ENCODE assay signal across 16 mouse cellular contexts in genomic region chr4:95793647-95794328, GRCm38 (mm10).
DNase-seq lines count a peak whose midpoint lies in the region; ATAC-seq and TF ChIP-seq lines count a peak whose summit lies in the region.
"Had no signal": no experiment of that assay in that cellular context is flagged by ENCODE, and none has a peak within 500 bp of the region (broad histone marks: within the 10 kb centered on the region; RNA-seq: fewer than 3 reads in every experiment).

No protein-coding gene starts in this region.

- H3K4me1 ChIP-seq in megakaryocyte, embryonic 14.5 days, result peaks cover 52% of the 10 kb centered on the region
- H3K4me1 ChIP-seq in intestine, postnatal 0 days (replicated peaks; ENCODE audit: control insufficient read depth, insufficient read depth, low read length), result 0 out of 2 replicates have a peak, but pooled peaks cover 11% of the 10 kb centered on the region
- H3K4me1 ChIP-seq in neural tube, embryonic 15.5 days, result peaks cover 2% of the 10 kb centered on the region; the same call in 1 of the 2 replicates

- H3K9me3 ChIP-seq in megakaryocyte, embryonic 14.5 days, result no peaks in the 10 kb centered on the region
- H3K9me3 ChIP-seq in intestine, postnatal 0 days (ENCODE audit: control insufficient read depth), result no peaks in the 10 kb centered on the region
- H3K9me3 ChIP-seq in neural tube, embryonic 15.5 days (replicated peaks), result no peaks in the 10 kb centered on the region
- H3K9me3 ChIP-seq: embryonic facial prominence, embryonic 13.5 days had no signal

- H3K4me2 ChIP-seq in intestine, postnatal 0 days (replicated peaks; ENCODE audit: low read depth), result no peak overlapping the region
- no peak overlapping the region for H3K4me2 ChIP-seq in neural tube, embryonic 15.5 days
- H3K4me2 ChIP-seq: embryonic facial prominence, embryonic 13.5 days had no signal

- no peak overlapping the region for H3K9ac ChIP-seq in intestine, postnatal 0 days (ENCODE audit: low read depth, low read length)
- no peak overlapping the region for H3K9ac ChIP-seq in neural tube, embryonic 15.5 days (replicated peaks)
- H3K9ac ChIP-seq: embryonic facial prominence, embryonic 13.5 days; liver, embryonic 14.5 days had no signal

- no peaks in the 10 kb centered on the region for H3K36me3 ChIP-seq in megakaryocyte, embryonic 14.5 days (replicated peaks; ENCODE audit: low read length)
- H3K36me3 ChIP-seq in intestine, postnatal 0 days (ENCODE audit: control insufficient read depth, insufficient read depth), result no peaks in the 10 kb centered on the region
- no peaks in the 10 kb centered on the region for H3K36me3 ChIP-seq in neural tube, embryonic 15.5 days
- H3K36me3 ChIP-seq: embryonic facial prominence, embryonic 13.5 days; G1E had no signal

- H3K27me3 ChIP-seq in megakaryocyte, embryonic 14.5 days (replicated peaks), result no peaks in the 10 kb centered on the region
- no peaks in the 10 kb centered on the region for H3K27me3 ChIP-seq in intestine, postnatal 0 days (replicated peaks; ENCODE audit: control insufficient read depth, insufficient read depth, low read length)
- H3K27me3 ChIP-seq in neural tube, embryonic 15.5 days (replicated peaks), result no peaks in the 10 kb centered on the region
- H3K27me3 ChIP-seq: embryonic facial prominence, embryonic 13.5 days had no signal

- peak overlapping the region; percentile 35 for H3K4me3 ChIP-seq in megakaryocyte, embryonic 14.5 days (replicated peaks)
- no peak overlapping the region for H3K4me3 ChIP-seq in intestine, postnatal 0 days (ENCODE audit: low read depth, low read length)
- no peak overlapping the region for H3K4me3 ChIP-seq in neural tube, embryonic 15.5 days (replicated peaks)
- H3K4me3 ChIP-seq: embryonic facial prominence, embryonic 13.5 days; heart, adult 2 months had no signal

- peak overlapping the region; percentile 84 for H3K27ac ChIP-seq in intestine, postnatal 0 days (ENCODE audit: low read depth, low read length)
- no peak overlapping the region for H3K27ac ChIP-seq in neural tube, embryonic 15.5 days (replicated peaks)
- H3K27ac ChIP-seq: embryonic facial prominence, embryonic 13.5 days; heart, adult 2 months; liver, embryonic 14.5 days; macrophage had no signal

- ATAC-seq in megakaryocyte, adult 5-6 weeks (ENCODE audit: poor library complexity, severe bottlenecking), result no peak
- ATAC-seq in intestine, postnatal 0 days, result peak; percentile 96
- ATAC-seq in neural tube, embryonic 15.5 days (ENCODE audit: low FRiP score), result 0 out of 2 replicates have a peak, but pooled peaks have one; percentile 53

- intact Hi-C loops in gastrocnemius, postnatal 14 days (cut with DNase I; ENCODE audit: low total_unique reads), result no loop called here

- 42% methylated on average over 7 of the region's 7 CpGs for WGBS in intestine, postnatal 0 days
- WGBS in neural tube, embryonic 15.5 days, result 41% methylated on average over 7 of the region's 7 CpGs

- DNase-seq in kidney, postnatal 10 days, result peak; percentile 38
- DNase-seq in gastrocnemius, postnatal 14 days, result no peak
- no peak for DNase-seq in gastrocnemius, adult 8-10 months (ENCODE audit: low spot score in 2 of 2)
- no peak for DNase-seq in testis, postnatal 14 days (ENCODE audit: low spot score)
- DNase-seq: adrenal gland, postnatal 25 days; cerebellum, postnatal 14 days; heart, adult 2 months; heart, postnatal 4 days had no signal

- TF ChIP-seq CTCF in intestine, postnatal 0 days (IDR thresholded peaks at IDR 0.05; ENCODE audit: low read depth), result no peak
